Mouse (Mus musculus): ENCODE measurements around the gene Slc6a9.

The Slc6a9 gene

DNA sequence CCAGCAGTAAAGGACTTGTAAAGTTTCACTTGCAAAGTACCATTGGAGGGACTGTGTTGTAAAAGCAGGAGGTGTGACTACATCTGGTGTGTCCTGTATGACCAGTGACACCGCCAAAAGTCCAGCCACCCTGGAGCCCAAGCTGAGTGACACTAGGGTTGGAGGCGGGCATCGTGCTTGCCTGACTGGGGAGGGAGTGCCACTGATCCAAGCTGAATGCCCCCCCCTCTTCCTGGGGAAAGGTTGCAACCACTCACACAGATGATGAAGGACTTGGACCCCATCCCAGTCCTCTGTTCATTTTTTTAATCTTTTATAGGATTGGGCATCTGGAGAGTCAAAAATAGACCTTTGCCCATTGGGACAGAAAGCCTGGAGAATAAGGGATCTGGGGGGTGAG is 7.3 kb downstream of the Slc6a9 start:
- DNase-seq = no peak

DNA sequence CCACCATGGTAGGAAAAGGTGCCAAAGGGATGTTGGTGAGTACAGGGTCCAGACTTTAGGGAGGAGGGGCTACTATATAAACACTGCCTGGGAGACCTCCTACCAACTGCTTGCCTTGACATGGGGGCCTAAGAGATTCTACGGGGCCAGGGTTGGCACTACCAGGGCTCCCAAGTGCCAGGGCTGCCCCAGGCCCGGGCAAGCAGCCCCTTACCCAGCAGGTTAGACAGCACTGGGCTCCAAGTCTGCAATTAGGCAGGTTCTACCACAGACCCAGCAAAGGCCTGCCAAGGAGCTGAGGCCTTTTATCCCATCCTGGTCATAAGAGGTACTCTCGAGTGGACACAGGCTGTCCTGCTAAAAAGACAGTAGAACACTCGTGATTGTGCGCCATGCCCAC is 8.8 kb downstream of the Slc6a9 start:
- DNase-seq = no peak

- DNase-seq = no peak
These were observed 10.2 kb downstream of the Slc6a9 start for GRCm38 (mm10) chr4:117844467-117844866.

DNA sequence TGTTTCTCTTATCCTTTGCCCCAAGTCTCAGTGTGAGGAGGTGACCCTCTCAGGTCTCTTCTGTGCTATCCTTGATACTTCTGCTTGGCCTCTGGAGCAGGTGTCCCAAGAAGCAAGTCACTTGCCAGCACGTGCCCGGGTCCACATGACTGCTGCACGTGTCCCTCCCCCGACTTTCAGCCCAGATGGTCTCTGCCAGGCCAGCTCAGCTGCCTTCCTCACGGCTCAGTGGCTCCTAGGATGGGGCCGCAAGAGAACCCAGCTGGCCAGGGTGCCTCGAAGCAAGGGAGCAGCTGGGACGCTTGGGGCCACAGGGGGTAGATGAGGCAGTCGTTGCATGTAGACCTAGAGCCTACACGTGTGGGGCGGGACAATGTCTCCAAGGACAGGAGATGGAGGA is 11.0 kb downstream of the Slc6a9 start:
- DNase-seq = no peak

DNA sequence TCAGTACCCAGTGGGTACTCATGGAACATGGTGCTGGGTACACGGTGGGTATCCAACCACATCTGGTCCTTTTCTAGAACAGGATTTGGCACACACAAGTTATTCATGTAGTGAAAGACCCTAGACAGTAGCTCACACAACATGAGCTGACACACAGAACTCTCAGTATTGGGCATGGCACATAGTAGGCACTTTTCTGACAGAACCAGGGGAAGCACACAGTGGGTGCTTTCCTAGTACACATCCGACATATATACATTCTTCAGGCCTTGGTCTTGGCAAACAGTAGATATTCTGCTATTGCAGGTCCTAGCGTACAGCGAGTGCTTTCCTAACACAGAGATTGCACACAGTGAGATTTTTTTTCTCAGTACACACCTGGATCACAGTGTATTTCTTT is 12.0 kb downstream of the Slc6a9 start:
- no peak for DNase-seq

- DNase-seq = peak; percentile 55
These were observed 12.7 kb downstream of the Slc6a9 start for GRCm38 (mm10) chr4:117847011-117847410.

DNA sequence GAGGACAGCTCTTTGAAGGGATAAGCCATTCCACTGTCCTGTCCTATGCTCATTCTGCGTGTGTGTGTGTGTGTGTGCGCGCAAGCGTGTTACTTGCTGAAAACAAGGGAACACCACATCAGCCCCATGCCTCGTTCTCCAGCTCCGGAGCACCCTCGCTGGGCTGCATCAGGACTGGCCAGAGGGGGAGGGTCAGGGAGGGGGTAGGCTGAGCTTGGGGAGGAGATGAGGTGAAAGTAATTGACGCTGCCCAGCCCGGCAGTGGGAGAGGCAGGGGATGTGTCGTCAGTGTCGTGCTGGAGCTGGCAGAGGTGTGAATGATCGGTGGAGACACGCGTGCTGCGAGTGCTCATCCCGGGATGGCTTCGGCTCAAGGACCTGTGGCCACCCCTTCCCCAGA is 14.8 kb downstream of the Slc6a9 start:
- no peak for DNase-seq

DNA sequence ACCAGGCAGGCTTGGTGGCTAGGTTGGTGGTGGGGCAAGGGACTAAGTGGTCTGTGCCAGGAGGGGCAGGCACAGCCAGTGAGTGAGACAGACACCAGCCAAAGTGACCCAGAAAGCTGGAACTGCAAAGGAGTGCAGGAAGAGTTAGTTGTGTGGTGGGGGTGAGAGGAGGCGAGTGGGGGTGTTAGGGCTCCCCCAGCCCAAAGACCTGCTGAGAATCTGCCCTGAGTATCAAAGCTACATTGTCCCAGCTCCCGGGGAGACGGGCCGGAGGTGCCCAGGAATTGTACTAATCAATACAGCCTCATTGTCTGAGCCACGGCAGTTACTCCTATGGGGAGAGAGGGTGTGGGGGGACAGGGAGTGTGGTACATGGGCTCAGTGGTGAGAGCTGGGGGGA is 15.2 kb downstream of the Slc6a9 start:
- no peak for DNase-seq

DNA sequence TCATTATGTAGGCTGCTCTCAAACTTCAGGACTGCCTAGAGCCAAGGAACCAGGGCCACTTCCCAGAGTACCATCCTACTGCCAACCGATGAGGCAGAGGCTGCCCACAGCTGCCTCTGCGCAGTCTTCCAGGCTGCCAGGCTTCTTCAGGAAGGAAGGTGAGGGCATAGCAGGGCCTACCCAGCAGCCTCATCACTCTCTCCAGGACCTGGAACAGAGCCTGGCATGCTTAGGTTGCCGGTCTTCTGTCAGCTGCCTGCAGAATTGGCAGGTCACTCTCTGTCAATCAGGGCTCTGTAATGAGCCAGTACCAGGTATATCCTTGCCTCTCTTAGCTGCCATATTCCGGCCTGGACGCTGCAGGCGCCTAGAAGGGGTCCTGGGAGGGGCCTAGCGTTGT is 15.9 kb downstream of the Slc6a9 start:
- DNase-seq = no peak

GRCm38 (mm10) chr4:117850871-117851270 is 16.6 kb downstream of the Slc6a9 start:
- DNase-seq = no peak

GRCm38 (mm10) chr4:117852152-117852868 is 18.0 kb downstream of the Slc6a9 start:
- DNase-seq = no peak

DNA sequence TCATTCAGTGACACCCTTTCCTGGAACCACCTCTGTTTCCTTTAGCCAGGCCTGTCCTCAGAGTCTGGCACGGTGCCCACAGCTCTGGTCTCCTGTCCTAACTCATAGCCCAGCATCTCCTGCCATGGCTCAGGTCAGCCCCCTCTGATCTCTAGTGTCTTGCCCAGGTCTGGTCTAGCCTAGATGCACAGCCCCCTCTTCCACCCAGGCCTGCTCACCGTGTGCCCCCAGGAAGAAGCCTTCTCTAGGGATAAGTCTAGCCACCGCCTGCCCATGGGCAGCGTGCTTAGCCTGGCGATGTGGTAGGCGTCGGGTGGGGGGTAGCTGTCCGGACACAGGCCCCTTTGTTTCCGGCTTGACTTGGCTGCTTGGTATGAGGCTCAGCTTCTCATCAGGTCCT is 20.8 kb downstream of the Slc6a9 start:
- DNase-seq = peak; percentile 72

DNA sequence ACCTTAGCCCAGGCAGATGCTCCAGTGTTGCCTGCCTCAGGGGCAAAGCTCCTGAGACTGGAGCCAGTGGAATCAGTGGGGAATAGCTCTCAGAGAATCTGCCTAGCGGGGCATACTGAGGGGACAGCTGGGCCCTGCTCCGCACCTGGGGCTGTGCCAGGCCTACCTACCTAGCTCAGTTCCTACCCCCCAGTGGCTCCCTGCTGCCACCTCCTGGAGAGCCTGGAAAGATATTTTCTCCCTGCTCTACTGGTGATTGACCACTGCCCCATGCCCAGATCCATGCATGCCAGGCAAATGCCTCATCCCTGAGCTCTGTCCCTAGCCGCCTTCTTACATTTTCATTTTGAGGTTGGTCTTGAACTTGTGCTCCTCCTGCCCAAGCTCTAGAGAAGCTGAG is 24.5 kb downstream of the Slc6a9 start:
- DNase-seq = peak; percentile 79

DNA sequence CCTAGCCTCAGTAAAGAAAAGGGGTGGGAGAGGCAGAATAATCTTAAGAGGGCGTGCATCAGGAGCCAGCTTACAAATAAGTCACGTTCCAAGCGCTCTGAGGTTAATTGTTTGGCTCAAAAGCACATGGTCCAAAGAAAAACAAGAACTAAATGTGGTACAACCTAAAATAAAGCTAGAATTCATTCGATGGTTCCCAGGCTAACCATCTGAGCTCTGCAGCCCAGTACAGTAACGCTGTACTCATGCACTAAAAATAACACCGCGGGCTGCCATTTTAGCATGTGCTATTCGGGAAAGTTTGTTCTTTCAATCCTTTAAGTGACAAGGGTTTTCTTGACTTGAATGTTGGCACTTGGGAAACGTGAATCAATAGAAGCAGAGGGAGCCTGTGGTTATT is 26.3 kb downstream of the Slc6a9 start:
- no peak for DNase-seq

GRCm38 (mm10) chr4:117862823-117863222 is 28.5 kb downstream of the Slc6a9 start:
- DNase-seq = peak; percentile 86

GRCm38 (mm10) chr4:117866083-117866482 is 31.8 kb downstream of the Slc6a9 start:
- no peak for DNase-seq

- DNase-seq = no peak
These were observed 32.7 kb downstream of the Slc6a9 start for GRCm38 (mm10) chr4:117867000-117867399.

- no peak for DNase-seq
These were observed 33.5 kb downstream of the Slc6a9 start for GRCm38 (mm10) chr4:117867823-117868222.

DNA sequence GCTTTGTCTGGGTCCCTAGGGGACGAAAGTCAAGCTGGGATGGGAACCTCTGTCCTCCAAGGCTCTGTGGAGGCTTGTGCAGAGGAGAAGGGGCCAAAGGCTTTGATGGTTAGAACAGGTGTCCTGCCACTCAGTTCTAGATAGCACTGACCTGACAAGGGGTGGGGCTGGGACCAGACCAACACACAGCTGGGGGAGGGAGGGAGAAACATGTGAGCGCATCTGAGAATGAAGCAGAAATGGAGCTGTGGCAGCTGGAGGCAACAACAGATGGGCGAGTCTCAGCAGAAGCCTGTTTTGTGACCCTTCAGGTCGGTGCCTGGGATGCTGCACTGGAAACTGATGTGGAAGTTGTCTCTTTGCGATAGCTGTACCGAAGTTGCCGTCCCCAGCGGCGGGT is 35.0 kb downstream of the Slc6a9 start:
- no peak for DNase-seq

- no peak for DNase-seq
These were observed 36.1 kb downstream of the Slc6a9 start for GRCm38 (mm10) chr4:117870437-117870836.

GRCm38 (mm10) chr4:117871787-117872186 is 37.5 kb downstream of the Slc6a9 start:
- DNase-seq = no peak

DNA sequence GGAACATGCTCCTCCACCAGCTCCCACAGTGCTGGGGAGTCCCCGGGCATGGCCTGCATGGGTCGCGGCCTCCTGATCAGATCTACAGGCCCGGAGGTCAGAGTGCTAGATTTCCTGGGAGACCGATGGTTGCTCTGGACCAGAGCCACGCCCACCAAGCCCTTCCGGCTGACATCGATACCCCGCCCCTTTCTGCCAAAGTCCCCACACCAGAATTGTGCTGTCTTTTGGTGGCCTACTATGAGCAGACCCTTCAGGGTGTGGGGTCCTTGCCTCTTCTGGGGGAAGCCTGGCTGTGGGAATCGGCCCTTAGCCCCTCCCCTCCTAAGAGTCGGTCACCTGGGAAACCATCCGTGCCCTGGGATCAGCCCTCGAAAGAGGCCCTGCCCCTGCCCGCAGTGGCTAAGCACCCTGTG is 38.2 kb downstream of the Slc6a9 start, which contains the start of gene Ccdc24:
TSS of gene Ccdc24 (minus strand) at position 87 of the 416 bp plus-strand sequence.
- DNase-seq = no peak

GRCm38 (mm10) chr4:117873615-117874014 is 39.3 kb downstream of the Slc6a9 start:
- DNase-seq = no peak

GRCm38 (mm10) chr4:117878301-117878700 is 44.0 kb downstream of the Slc6a9 start:
- no peak for DNase-seq

- no peak for DNase-seq
These were observed 44.4 kb downstream of the Slc6a9 start for GRCm38 (mm10) chr4:117878703-117879102.

Measured in layer of hippocampus, adult 9-11 months (tissue).